Mouse (Mus musculus): ENCODE results near the gene Lag3.
"Not testable (repeated sequence)": the region's sequence is repeated elsewhere in the genome, so short reads cannot be mapped to it uniquely, and the experiment has no call there.

Lag3 gene

GRCm38 (mm10) chr6:124900056-124900800 lies 11.3 kb downstream of the Lag3 start:
- no peak for DNase-seq

- no peak for DNase-seq
These were observed 13.1 kb downstream of the Lag3 start for GRCm38 (mm10) chr6:124898359-124898758.

- not testable (repeated sequence) for DNase-seq
These were observed 17.4 kb downstream of the Lag3 start for GRCm38 (mm10) chr6:124894113-124894512.

- no peak for DNase-seq
These were observed 20.5 kb downstream of the Lag3 start for GRCm38 (mm10) chr6:124890997-124891396.

GRCm38 (mm10) chr6:124888555-124889125 lies 22.9 kb downstream of the Lag3 start:
- DNase-seq: no peak

- DNase-seq: no peak
These were observed 23.5 kb downstream of the Lag3 start, which contains the start of gene Cd4 for GRCm38 (mm10) chr6:124887986-124888385. Gene Cd4, minus strand, starts transcription at chr6:124888221.

- DNase-seq: no peak
These were observed 25.5 kb downstream of the Lag3 start for GRCm38 (mm10) chr6:124885956-124886381.

- DNase-seq: peak; percentile 85
These were observed 26.6 kb downstream of the Lag3 start for GRCm38 (mm10) chr6:124884714-124885500.

- no peak for DNase-seq
These were observed 28.2 kb downstream of the Lag3 start for GRCm38 (mm10) chr6:124883351-124883750.

- DNase-seq: no peak
These were observed 29.7 kb downstream of the Lag3 start for GRCm38 (mm10) chr6:124881821-124882220.

- no peak for DNase-seq
These were observed 32.1 kb downstream of the Lag3 start for GRCm38 (mm10) chr6:124879390-124879789.

GRCm38 (mm10) chr6:124874348-124874747 lies 37.2 kb downstream of the Lag3 start:
- DNase-seq: no peak

- no peak for DNase-seq
These were observed 44.9 kb downstream of the Lag3 start for GRCm38 (mm10) chr6:124866560-124866959.

GRCm38 (mm10) chr6:124865766-124866362 lies 45.6 kb downstream of the Lag3 start:
- DNase-seq: peak; percentile 26

- peak; percentile 83 for DNase-seq
These were observed 47.7 kb downstream of the Lag3 start, which contains the start of gene Gpr162 for GRCm38 (mm10) chr6:124863658-124864298. Gene Gpr162, minus strand, starts transcription at chr6:124863983.

GRCm38 (mm10) chr6:124863125-124863657 lies 48.3 kb downstream of the Lag3 start:
- peak; percentile 71 for DNase-seq

- no peak for DNase-seq
These were observed 48.9 kb downstream of the Lag3 start for GRCm38 (mm10) chr6:124862406-124863124.

- DNase-seq: no peak
These were observed 49.7 kb downstream of the Lag3 start for GRCm38 (mm10) chr6:124861802-124862201.

- DNase-seq: peak; percentile 67
These were observed 50.2 kb downstream of the Lag3 start for GRCm38 (mm10) chr6:124861266-124861665.

- peak; percentile 35 for DNase-seq
These were observed 51.0 kb downstream of the Lag3 start for GRCm38 (mm10) chr6:124860511-124860910.

GRCm38 (mm10) chr6:124859725-124860124 lies 51.8 kb downstream of the Lag3 start:
- peak; percentile 90 for DNase-seq
